Mouse (Mus musculus) NIH3T3 (cell line): ENCODE results near the gene Ccdc159.

Source experiments
- DNase-seq: peaks from one replicate; pipeline ENCODE4 v3.0.0-alpha.2; 2012; ENCODE audit warnings: low read depth

Gene Ccdc159

DNA sequence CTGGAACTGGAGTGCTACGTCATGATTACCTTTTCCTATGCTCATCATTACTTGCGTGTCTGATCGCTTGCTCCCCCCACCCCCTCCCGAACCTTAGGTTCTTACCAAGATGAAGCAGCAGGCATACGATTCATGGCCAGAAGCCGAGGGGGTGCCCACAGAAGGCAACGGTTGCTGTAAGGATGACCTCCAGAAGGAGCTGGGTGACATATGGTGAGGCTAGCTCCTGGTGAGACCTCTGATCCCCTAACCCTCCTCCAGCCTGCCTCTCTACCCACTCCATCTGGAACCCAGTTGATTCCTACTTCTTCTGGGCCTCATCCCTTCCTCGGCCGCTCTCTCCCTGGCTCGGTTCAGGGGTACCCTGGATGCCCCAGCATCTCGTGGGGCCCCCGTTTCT, 6.8 kb downstream of the Ccdc159 start:
- DNase-seq = no peak

DNA sequence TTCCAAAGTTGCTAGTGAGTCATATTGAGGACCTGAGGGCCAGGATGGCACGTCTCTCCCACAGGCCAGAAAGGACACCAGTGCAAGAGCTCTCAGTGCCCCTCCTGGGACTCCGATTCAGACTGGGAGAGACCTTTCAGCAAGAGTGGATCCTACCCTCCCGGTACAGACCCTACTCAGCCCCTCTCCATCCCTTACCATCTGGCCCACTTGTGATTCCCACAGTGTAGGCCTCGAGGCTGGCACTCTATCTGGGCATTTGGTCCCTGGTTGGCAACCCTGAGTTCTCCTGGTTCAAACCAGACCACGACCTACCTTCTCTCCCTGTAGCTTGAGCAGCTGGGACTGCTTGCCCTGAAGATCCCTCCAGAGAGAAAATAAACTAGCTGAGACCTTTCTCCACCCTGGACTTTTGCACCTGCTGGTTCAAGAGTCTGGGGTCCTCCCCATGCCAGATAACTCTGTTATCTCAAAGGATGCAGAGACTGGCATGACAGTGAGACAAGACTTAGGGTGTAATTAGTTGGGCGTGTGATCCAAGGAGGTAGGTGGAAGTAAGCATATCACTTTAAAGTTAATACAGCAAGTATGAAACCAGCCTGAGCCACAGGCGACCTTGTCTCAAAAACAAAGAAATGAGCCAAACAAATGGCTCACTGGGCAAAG, 8.3 kb downstream of the Ccdc159 start:
- DNase-seq = no peak

DNA sequence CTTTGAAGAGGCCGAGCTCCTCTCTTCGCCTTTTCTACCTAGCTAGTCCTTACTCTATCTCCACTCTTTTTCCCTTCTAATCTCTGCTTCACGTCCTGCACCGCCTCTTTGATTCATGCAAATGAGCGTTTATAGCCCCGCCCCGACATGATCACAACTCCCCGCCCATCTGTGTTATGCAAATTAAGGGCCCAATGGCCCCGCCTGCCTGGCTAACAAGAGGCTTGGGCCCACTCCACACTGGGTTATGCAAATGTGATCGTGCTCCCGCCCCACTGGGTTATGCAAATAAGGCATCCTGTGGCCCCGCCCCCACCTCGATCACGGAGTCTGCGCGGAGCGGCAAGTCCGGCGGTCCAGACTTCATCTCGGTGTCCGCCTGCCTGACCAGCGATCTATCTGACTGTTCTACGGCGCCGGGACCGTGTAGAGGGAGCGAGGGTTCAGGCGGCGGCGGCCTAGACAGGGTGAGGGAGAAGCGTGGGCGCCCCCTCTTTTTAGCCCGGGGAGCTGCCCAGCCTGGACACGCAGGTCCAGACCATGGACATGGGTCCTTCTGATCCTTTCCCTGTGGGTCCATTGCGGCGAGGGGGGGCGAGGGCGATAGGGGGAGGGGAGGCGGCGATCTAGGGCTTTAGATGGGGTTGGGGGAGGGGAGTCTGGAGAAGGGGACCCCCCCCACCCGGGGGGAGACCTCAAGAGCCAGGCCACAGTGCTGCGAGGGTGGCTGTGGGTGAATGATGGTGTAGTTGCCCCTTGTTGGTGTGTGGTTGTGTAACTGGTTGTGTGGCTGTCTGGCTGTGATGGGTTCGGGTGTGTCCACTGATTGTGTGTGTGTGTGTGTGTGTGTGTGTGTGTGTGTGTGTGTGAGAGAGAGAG, 9.7 kb downstream of the Ccdc159 start, which contains the start of gene Plppr2:
Gene Plppr2, plus strand, starts transcription at position 342 of the 879 bp plus-strand sequence.
- DNase-seq = peak; percentile 97

DNA sequence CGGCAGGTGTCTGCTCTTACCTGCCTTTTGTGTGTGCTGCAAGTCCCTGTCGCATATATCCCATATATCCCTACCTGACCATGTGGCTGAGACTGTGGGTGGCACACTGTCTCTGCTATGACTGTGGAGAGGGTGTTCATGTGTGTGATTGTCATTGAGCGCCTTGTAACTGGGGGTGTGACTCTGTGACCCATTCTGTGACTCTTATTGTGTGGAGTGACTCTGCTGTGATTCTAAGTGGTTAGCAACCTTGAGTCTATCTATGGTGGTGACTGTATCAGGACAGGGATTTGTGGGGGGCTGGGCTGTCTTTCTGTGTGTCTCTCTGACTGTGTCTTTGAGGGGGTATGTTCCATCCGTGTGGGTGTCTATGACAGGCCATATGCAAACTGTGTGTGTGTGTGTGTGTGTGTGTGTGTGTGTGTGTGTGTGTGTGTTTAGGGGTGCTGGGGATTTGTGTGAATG, 10.5 kb downstream of the Ccdc159 start:
- DNase-seq = no peak

DNA sequence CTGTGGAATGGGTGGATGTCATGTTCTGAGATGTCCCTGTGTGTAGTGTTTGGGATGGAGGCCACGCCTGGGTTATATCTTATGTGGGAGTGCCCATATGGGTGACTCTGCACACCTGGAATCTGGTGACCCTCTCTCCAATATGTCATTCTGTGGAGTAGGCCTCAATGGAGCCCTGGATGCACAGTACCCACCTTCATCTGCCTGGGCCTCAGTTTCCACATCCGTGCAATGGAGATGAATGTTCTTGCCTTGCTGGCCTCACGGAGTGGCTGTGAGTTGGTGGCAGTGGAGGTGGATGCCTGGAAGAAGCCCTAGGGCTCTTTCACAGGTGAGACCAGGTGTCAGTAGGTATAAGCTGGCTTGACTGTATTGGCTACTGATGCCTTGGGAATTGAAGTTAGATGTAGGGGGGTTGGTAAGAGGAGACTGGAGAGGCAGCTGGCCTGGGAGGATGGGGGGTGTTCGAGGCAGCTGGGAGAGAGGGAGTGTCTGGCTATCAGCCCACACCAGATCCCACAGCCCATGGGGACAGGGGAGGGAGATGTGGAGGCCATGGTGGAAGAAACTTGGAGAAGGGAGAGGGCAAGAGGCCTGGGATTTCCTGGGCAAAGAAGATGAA, 11.1 kb downstream of the Ccdc159 start:
- DNase-seq = no peak

DNA sequence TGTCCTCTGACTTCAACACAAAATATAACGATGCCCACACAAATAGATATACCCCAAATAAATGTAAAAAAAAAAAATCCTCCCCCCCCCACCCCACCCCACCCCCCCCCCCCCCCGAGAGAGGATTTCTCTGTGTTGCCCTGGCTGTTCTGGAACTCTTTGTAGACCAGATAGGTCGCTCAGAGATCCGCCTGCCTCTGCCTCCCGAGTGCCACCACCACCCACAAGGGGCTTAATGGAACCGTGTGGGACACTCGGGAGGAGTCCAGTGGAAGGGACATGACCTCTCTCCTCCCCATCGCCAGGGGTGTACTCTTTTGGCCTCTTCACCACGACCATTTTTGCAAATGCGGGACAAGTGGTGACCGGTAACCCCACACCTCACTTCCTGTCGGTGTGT, 15.8 kb downstream of the Ccdc159 start:
- DNase-seq = no peak

DNA sequence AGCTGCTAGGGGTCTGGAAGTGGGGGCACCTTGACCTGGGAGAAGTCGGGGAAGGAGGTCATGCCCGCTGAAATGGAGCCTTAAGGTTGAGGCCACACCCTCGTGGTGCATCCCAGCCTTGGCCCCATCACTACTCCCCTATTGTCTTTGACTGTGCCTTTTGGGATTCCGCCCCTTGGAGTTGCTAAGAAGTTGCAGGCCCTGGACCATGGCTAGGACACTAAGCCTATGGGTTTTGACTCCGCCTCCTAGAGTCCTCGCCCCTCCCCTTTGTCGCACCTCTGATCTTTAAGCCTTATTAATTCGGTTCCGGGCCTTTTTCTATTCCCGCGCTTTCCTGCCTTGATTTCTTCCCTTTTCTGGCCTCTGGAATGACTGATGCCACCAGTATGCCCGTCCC, 16.4 kb downstream of the Ccdc159 start:
- no peak for DNase-seq

DNA sequence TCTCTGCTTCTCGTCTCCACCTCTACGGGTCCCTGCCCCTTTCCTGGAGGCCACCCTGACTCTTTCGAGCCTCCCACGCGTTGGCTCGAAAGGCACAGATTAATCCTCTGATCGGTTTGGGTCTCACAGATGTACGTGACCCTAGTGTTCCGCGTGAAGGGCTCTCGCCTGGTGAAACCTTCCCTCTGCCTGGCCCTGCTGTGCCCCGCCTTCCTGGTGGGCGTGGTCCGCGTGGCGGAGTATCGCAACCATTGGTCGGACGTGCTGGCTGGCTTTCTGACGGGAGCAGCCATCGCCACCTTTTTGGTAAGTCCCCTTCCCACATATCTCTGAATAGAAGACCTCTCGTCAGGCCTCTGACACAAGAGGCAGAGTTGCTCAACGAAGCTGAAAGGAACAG, 17.0 kb downstream of the Ccdc159 start:
- DNase-seq = no peak

DNA sequence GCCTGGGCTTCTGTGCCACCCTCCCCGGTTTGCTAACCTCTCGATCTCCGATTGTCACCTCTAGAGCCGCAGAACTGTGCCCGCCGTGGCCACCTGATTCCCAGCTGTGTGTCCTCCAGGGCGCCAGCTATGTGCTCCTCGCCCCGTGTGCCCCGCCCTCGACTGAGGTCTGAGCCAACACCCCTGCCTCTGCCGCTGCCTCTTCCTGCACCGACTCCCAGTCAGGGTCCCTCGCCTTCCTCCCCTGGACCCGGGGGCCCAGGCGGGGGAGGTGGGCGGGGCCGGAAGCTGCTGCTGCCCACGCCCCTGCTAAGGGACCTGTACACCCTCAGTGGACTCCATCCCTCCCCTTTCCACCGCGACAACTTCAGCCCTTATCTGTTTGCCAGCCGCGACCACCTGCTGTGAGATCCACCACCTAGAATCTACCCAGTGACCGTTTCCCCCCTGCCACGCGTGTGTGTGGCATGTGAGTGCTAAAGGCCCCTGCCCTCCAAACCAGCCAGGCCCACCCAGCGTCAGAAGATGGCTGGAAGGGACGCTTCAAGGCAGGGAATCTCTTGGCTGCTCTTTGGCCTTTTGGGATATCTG, 20.4 kb downstream of the Ccdc159 start:
- DNase-seq = no peak

DNA sequence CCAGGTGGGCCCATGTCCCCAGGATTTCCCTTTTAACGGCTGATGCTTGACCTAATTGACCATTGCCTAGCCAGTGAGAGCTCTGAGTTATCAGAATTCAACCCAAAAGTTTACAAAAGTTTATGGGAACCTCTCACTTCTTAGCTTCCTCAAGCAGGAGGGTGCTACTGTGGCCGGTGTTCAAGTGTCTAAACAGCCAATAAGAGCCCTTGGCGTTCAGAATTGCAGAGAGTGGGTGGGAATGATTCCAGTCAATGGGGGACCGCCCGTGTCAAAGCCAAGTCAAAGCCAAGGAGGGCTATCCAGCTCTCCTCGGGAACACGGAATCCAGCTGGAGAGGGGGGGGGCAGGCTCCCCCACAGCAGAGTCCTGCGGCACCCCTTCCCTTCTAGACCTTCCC, 20.9 kb downstream of the Ccdc159 start:
- no peak for DNase-seq

DNA sequence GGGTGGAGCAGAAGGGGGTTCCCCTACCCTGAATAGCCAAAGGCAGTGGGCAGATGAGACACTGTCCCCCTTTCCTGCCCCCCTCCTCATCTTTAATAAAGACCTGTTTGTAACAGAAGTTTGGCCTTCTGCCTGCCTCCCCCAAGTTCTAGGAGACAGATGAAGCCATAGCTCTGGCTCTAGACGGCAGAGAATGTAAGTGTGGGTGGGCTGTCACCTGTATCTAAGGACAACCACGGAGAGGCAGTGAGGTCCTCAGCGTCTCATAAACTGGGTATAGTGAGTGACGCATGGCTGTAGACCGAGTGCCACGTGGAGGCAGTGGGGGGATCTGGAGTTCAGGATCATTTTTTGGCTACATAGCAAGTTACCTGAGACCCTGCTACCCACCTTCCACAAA, 21.5 kb downstream of the Ccdc159 start:
- DNase-seq = no peak

DNA sequence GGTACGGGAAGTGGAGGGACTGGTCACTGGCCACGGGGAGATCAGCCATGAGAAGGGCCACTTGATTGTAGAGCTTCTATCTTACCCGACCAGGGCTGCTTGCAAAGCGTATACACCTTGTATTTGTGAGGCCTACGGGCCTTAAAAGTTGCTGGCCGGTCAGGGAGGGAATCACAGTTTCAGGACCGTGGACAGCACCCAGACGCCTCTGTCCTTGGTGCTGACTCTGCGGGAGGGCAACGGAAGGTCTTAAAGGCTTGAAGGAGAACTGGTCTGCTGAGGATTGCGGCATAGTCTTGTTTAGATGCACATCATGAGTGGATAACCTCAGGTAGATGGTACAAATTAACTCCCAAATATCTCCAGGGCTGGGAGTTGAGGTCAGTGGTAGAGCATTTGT, 23.1 kb downstream of the Ccdc159 start:
- DNase-seq = peak; percentile 79

DNA sequence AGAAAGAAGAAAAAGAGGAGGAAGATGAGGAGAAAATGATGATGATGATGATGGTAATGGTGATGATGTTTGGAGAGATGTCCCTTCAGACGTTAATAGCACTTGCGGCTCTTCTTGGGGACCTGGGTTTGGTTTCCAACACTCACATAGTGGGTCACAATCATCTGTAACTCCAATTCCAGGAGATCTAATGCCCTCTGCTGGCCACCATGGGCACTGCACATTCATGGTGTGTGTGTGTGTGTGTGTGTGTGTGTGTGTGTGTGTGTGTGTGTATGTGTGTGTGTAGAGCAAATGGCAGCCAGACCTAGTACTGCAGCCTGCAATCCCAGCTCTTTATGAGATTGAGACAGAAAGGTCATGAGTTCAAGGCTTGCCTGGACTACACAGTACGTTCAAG, 24.7 kb downstream of the Ccdc159 start:
- no peak for DNase-seq

DNA sequence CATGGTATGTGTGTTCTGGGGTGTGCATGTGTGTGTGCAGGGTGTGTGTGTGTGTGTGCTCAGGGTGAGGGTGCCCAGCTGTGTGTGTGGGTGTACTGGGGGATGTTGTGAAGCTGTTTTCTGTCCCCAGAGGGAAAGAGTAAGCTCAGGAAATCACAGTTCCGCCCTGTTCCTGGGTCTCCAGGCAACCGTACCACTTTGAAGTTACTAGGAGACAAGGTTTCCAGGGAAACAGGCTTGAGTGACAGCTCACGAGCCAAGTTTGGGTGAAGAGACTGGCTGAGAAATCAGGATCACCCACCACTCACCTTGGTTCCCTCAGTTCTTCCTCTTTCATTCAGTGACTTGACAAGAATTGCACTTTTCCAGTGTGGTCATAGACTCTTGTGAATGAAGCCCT, 26.3 kb downstream of the Ccdc159 start:
- no peak for DNase-seq

DNA sequence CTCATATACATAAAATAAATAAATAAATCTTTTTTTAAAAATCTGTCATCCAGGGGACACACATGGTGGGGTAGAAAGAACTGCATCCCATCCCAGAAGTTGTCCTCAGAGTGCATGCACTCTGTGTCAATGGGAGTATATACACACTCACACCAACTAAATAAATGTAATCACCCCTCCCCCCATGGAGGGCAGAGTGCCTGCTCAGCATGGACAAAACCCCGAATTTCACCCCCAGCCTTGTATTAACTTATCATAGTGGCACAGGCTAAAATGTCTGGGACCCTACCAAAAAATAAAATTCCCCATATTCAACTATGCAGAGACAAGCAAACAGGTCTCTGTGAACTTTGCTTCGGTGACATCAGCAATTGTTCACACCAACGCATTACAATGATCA, 27.4 kb downstream of the Ccdc159 start:
- no peak for DNase-seq

DNA sequence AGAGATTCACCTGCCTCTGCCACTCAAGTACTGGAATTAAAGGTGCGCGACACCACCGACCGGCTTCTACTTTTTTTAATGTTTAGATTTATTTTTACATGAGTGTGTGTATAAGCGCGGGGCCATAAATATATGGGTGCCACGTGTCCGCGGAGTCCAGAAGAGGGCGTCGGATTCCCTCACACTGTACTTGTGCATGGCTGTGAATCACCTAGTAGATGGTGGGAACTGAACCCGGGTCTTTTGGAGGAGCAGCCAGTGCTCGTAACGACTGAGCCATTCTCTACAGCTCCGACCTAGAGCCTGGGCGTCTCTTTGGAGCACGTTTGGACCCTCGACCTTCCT, 27.9 kb downstream of the Ccdc159 start:
- no peak for DNase-seq

DNA sequence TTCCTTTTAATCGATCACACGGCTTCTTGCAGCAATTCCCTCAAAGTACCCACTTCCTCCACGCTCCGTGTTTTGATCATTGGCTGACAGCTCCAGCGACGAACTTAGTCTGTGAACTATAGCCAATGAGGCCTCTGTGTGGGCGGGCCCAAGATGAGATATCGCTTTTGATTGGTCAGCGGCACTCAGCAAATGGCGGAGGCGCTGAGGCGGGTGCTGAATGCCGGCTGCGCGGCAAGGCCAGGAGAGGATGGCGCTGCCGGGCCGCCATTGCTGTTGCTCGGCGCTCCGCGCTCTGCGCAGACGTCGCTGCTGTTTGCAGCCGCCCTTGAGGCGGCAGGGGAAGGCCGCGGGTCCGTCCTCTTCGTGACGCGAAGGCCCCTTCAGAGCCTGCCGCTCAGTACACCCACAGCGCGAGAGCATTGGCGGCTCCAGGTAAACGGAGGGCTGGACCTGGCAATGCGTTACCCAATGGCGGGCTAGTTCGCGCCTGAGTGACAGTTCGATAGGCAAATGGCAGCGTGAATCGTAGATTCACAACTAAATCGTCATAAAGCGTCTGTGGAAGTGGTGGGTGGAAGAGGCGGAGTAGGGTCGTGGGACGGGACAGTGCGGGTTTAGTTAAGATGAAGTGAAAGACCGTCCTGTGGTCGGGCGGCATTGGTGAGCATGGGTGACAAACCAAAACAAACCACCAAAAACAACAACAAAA, 28.5 kb downstream of the Ccdc159 start, which contains the start of gene Swsap1:
Gene Swsap1, plus strand, starts transcription at position 186 of the 712 bp plus-strand sequence.
- DNase-seq = peak; percentile 96

DNA sequence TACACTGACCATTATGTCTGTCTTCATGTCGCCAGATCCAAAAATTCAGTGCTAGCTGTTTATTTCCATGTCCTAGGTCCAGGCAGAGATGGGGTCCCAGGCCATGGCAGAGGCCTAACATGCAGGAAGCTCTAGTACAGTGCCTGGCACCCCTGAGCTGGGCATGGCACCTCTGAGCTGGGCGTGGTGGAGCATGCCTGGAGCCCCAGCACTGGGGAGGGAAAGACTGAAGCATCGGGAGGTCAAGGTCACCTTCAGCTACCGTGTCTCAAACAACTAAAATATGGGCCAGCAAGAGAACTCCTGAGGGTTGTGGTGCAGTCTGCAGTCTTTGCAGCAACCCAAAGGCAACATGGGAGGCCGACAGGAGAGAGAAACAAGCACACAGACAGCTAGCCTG, 31.1 kb downstream of the Ccdc159 start:
- DNase-seq = no peak

DNA sequence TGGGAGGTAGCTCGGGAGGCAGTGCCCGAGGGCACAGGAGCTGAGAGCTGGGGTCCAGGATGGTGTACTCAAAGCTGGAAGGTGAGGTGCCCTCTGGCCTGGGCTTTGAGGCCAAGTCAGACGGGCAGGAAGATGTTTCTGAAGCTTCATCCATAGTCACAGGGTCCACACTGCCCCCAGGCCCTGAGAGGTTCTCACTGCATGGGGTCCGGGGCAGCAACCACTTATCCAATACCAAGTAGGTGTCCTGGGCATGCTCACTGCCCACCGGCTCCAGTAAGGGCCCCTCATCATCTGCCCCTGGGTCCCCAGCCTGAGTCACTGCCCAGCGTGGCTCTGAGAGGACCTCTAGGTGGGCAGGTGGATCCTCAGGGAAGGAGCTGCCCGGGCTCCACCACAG, 32.0 kb downstream of the Ccdc159 start:
- DNase-seq = no peak

DNA sequence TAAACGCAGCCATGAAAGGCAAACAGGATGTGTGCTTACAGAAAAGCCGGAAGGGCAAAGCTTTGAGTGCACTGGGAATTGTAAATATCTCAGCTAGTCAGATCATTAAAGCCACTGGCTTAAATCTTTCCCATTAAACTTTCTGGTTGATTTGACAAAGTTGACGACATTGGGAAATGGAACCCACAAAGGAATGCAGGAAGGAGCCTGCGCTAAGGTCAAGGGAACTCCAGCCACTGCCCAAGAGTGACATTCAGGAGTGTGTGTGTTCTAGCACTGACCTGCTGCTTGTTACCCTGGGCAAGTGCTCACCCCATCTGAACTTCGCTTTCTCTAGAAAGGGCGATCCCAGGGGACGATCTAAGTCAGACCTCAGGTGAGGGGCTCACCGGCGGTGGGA, 32.9 kb downstream of the Ccdc159 start:
- no peak for DNase-seq

DNA sequence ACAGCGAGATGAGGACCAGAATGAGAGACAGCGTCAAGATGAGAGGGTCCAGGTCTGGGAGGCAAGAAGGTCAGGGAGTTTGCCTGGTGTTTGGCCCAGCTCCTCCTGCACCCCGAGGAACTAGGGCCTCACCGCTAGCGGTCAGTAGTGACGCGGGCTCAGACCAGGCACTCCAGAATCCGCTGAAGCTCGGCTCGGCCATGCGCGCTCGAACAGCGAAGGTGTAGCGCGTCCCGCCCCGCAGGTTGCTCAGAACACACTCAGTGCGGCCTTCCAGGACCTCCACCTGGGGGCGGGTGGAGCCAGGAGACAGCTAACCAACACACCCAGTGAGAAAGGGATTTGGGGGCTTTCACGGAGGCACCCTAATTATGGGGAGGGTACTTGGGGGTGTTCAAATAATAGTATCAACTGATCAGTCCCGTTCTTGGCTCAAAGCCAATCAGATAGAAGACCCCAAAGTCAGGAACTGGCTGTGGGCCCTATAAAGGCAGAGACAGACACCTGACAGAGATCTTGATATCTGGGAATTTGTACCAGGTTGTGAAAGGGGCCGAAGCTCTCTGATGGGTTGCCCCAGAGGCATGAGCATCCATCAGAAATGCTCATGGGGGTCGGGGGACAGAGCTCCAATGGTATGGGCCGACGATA, 33.4 kb downstream of the Ccdc159 start:
- no peak for DNase-seq
